Mouse (Mus musculus) kidney, adult 2 months (tissue): ENCODE data around the gene Slc39a11.

Experiments used
- CTCF ChIP-seq: fragments of 200-500 bp; conservative IDR thresholded peaks from 2 replicates; pipeline ENCODE4 v1.5.1; 2011; ENCODE audit warnings: low read depth, mild to moderate bottlenecking, control low read depth, low read length, moderate library complexity, mixed read lengths; ENCODE audit not compliant: insufficient read depth, insufficient read length
- POLR2A ChIP-seq: fragments of 200-500 bp; IDR thresholded peaks from one replicate; pipeline ENCODE4 v1.6.1; 2011; ENCODE audit warnings: low read depth, low read length, control low read depth

DNA sequence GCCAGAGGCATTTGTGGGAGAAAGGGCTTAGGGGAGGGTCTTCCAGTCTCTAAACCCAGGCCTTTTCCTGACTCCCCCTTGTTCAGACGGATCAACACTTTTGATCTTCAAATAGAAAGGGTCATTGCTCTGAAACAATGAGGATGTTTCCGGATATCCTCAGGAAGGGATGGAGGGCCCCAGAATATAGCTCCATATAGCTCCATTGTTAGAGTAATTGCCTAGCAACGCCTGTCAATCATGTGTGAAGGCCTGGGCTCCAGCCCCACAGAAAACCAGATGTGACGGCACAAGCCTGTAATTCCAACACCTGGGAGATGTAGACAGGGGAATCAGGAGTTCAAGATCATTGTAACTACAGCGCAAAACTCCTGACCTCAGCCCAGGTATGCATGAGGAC is 214.2 kb downstream of the Slc39a11 start:
- TF ChIP-seq CTCF: no peak
- TF ChIP-seq POLR2A: no peak
